Comparison of ENCODE assay signal across 20 mouse cellular contexts in genomic region chr15:59230536-59230935, GRCm38 (mm10).
A peak's percentile ranks its signal among the peaks of the same experiment; 100 is the strongest.
DNase-seq lines count a peak whose midpoint lies in the region; ATAC-seq and TF ChIP-seq lines count a peak whose summit lies in the region.
"Had no signal": no experiment of that assay in that cellular context is flagged by ENCODE, and none has a peak within 500 bp of the region (broad histone marks: within the 10 kb centered on the region; RNA-seq: fewer than 3 reads in every experiment).

No protein-coding gene starts in this region.

- no peaks in the 10 kb centered on the region for H3K79me2 ChIP-seq in C2C12 (ENCODE audit: control insufficient read depth, insufficient read depth)

- ATAC-seq in kidney, embryonic 14.5 days (ENCODE audit: low FRiP score, low TSS enrichment): no peak
- ATAC-seq: forebrain, embryonic 15.5 days had no signal

- no peaks in the 10 kb centered on the region for H3K27me3 ChIP-seq in kidney, embryonic 14.5 days (ENCODE audit: control insufficient read depth, insufficient read depth, low read length)
- H3K27me3 ChIP-seq in C2C12 (ENCODE audit: control insufficient read depth, insufficient read depth, insufficient read length): no peaks in the 10 kb centered on the region
- H3K27me3 ChIP-seq: embryonic facial prominence, embryonic 15.5 days; forebrain, embryonic 15.5 days; heart, embryonic 15.5 days had no signal

- no peaks in the 10 kb centered on the region for H3K79me3 ChIP-seq in C2C12 (ENCODE audit: low read depth)

- no peak overlapping the region for H3ac ChIP-seq in C2C12 (ENCODE audit: control insufficient read depth, insufficient read length, low read depth)

- no peak overlapping the region for H3K9ac ChIP-seq in kidney, embryonic 14.5 days (ENCODE audit: low read depth, low read length)
- H3K9ac ChIP-seq: embryonic facial prominence, embryonic 15.5 days; forebrain, embryonic 15.5 days; heart, embryonic 15.5 days; hindbrain, embryonic 14.5 days had no signal

- no peaks in the 10 kb centered on the region for H3K36me3 ChIP-seq in kidney, embryonic 14.5 days (ENCODE audit: control insufficient read depth, insufficient read depth, low read length)
- no peaks in the 10 kb centered on the region for H3K36me3 ChIP-seq in C2C12 (ENCODE audit: control insufficient read depth, insufficient read depth)
- H3K36me3 ChIP-seq: embryonic facial prominence, embryonic 15.5 days; forebrain, embryonic 15.5 days; heart, embryonic 15.5 days; hindbrain, embryonic 10.5 days had no signal

- no peak overlapping the region for H3K4me2 ChIP-seq in kidney, embryonic 14.5 days (replicated peaks; ENCODE audit: low read depth, low read length)
- H3K4me2 ChIP-seq: embryonic facial prominence, embryonic 15.5 days; forebrain, embryonic 15.5 days; heart, embryonic 11.5 days; heart, embryonic 15.5 days; hindbrain, embryonic 14.5 days had no signal

- H3K27ac ChIP-seq in gastrocnemius, adult 2 months: peak overlapping the region; percentile 79
- no peak overlapping the region for H3K27ac ChIP-seq in kidney, embryonic 14.5 days (ENCODE audit: low read depth, low read length)
- H3K27ac ChIP-seq: embryonic facial prominence, embryonic 15.5 days; forebrain, embryonic 15.5 days; heart, adult 2 months; heart, embryonic 15.5 days; hindbrain, embryonic 10.5 days; hindbrain, embryonic 14.5 days had no signal

- H3K9me3 ChIP-seq in kidney, embryonic 14.5 days (ENCODE audit: control insufficient read depth, low read length): peaks cover 5% of the 10 kb centered on the region; the same call in 1 of the 2 replicates
- H3K9me3 ChIP-seq: embryonic facial prominence, embryonic 15.5 days; forebrain, embryonic 15.5 days; heart, embryonic 15.5 days had no signal

- H3K4me3 ChIP-seq in gastrocnemius, adult 2 months: no peak overlapping the region
- no peak overlapping the region for H3K4me3 ChIP-seq in kidney, embryonic 14.5 days (ENCODE audit: low read length)
- no peak overlapping the region for H3K4me3 ChIP-seq in C2C12 (ENCODE audit: insufficient read depth, poor library complexity, severe bottlenecking)
- H3K4me3 ChIP-seq: embryonic facial prominence, embryonic 15.5 days; erythroblast, embryonic 14.5 days; forebrain, embryonic 15.5 days; heart, adult 2 months; heart, embryonic 15.5 days; hindbrain, embryonic 10.5 days had no signal

- TF ChIP-seq CTCF in gastrocnemius, adult 2 months (IDR thresholded peaks at IDR 0.05): no peak
- TF ChIP-seq CTCF in C2C12 (IDR thresholded peaks at IDR 0.05; ENCODE audit: control insufficient read depth, insufficient read depth, insufficient read length): no peak

- no peak for DNase-seq in gastrocnemius, adult 2 months
- no peak for DNase-seq in gastrocnemius, postnatal 36 days
- peak; percentile 47 to 52 for DNase-seq in kidney, adult 8-10 months
- peak; percentile 65 for DNase-seq in skeletal muscle tissue, adult 2 months (ENCODE audit: low read depth, low spot score)
- no peak for DNase-seq in spleen, postnatal 14 days (ENCODE audit: low spot score in 2 of 2)
- DNase-seq: adrenal gland, adult 8-10 months; adrenal gland, postnatal 36 days; cerebellum, adult 8-10 months; cerebellum, postnatal 14 days; embryo, embryonic 11 days; heart, adult 2 months had no signal

- no peaks in the 10 kb centered on the region for H3K4me1 ChIP-seq in kidney, embryonic 14.5 days (ENCODE audit: control insufficient read depth, insufficient read depth, low read length)
- H3K4me1 ChIP-seq: embryonic facial prominence, embryonic 15.5 days; forebrain, embryonic 15.5 days; hindbrain, embryonic 10.5 days had no signal

- intact Hi-C loops in gastrocnemius, adult 2 months (cut with DNase I): no loop called here
- intact Hi-C loops in gastrocnemius, postnatal 36 days (cut with DNase I): no loop called here

TF ChIP-seq in C2C12, 6 proteins besides CTCF, POLR2A, EP300 and RAD21:
- TF ChIP-seq FOSL1 (IDR thresholded peaks at IDR 0.05; ENCODE audit: insufficient read depth, low read length, poor library complexity, severe bottlenecking): peak; percentile 1
- no peak for TF ChIP-seq USF1 (IDR thresholded peaks at IDR 0.05; ENCODE audit: low read depth)
- TF ChIP-seq MYOD1 (IDR thresholded peaks at IDR 0.05; ENCODE audit: control insufficient read depth, insufficient read length, low read depth): peak; percentile 85
- TF ChIP-seq CEBPB (IDR thresholded peaks at IDR 0.05; ENCODE audit: low read depth): no peak
- TF ChIP-seq MYOG (IDR thresholded peaks at IDR 0.05; ENCODE audit: control insufficient read depth, extremely low read depth, insufficient read length): no peak
- no peak for TF ChIP-seq MAX (IDR thresholded peaks at IDR 0.05)

Comparison
In these comparisons a context has a peak if more than half of its experiments do, and no peak if none do; other contexts are left out.
1. DNase-seq: peak in kidney, adult 8-10 months (2 of 2) and skeletal muscle tissue, adult 2 months (single experiment); none in gastrocnemius, adult 2 months (single experiment), gastrocnemius, postnatal 36 days (0 of 2) and spleen, postnatal 14 days (0 of 2).